Mouse (Mus musculus) cerebral cortex, adult 2 months (tissue): ENCODE data around the gene Cldn34b1.

Experiments used
- whole genome bisulfite sequencing: fragments of 180-500 bp; shearing (Covaris S2); methylation state at CpG from one replicate; pipeline ENCODE4 v1.1.7; 2018; 5-methylcytosine and 5-hydroxymethylcytosine counted together

The Cldn34b1 gene

GRCm38 (mm10) chrX:154890167-154890566, at the start of gene Cldn34b1:
Cldn34b1 (minus strand) TSS chrX:154890267.
- 96% methylated on average over 3 of the region's 3 CpGs for WGBS

GRCm38 (mm10) chrX:154935887-154936286, 45.8 kb upstream of the Cldn34b1 start, which contains the start of gene Magea6:
Magea6 (minus strand) TSS chrX:154935987.
- 50% methylated on average over 1 of the region's 1 CpGs for WGBS
